Mouse (Mus musculus): Measurements from ENCODE around the gene Itpr3. TPM values are rescaled to one million over a fixed set of nuclear protein-coding genes. Genes with fewer than 3 reads are reported as not detected.
A peak's percentile ranks its signal among the peaks of the same experiment; 100 is the strongest.

Gene Itpr3
- polyA plus RNA-seq, 1 experiment from 2014 or later, result 5.8 TPM

GRCm38 (mm10) chr17:27069071-27069470, 12.0 kb downstream of the Itpr3 start:
- no peaks in the 10 kb centered on the region for H3K9me3 ChIP-seq (ENCODE audit: low read depth, low read length)
- 67% methylated on average over 4 of the region's 5 CpGs for WGBS
- H3K27ac ChIP-seq (ENCODE audit: low read depth), result no peak overlapping the region
- no peak for DNase-seq
- H3K27me3 ChIP-seq (ENCODE audit: insufficient read depth, low read length), result no peaks in the 10 kb centered on the region
- TF ChIP-seq CTCF (IDR thresholded peaks at IDR 0.05; ENCODE audit: low read depth), result no peak
- no peak overlapping the region for H3K4me2 ChIP-seq
- ATAC-seq (ENCODE audit: insufficient read depth), result no peak
- H3K9ac ChIP-seq, result no peak overlapping the region
- no peaks in the 10 kb centered on the region for H3K4me1 ChIP-seq (ENCODE audit: insufficient read depth)
- no peaks in the 10 kb centered on the region for H3K36me3 ChIP-seq (ENCODE audit: insufficient read depth)
- H3K4me3 ChIP-seq (ENCODE audit: low read depth, low read length), result no peak overlapping the region

GRCm38 (mm10) chr17:27070913-27071312, 13.8 kb downstream of the Itpr3 start:
- no peak for TF ChIP-seq CTCF (IDR thresholded peaks at IDR 0.05; ENCODE audit: low read depth)
- Histone ChIP-seq H3K27me3 (ENCODE audit: insufficient read depth, low read length) (no peaks in the 10 kb centered on the region), H3K36me3 (ENCODE audit: insufficient read depth) (no peaks in the 10 kb centered on the region), H3K9me3 (ENCODE audit: low read depth, low read length) (no peaks in the 10 kb centered on the region), H3K4me2 (no peak overlapping the region), H3K4me3 (ENCODE audit: low read depth, low read length) (no peak overlapping the region), H3K4me1 (ENCODE audit: insufficient read depth) (no peaks in the 10 kb centered on the region), H3K9ac (no peak overlapping the region), H3K27ac (ENCODE audit: low read depth) (no peak overlapping the region)
- WGBS, result 84% methylated on average over 7 of the region's 7 CpGs
- DNase-seq (no peak), ATAC-seq (ENCODE audit: insufficient read depth) (no peak)

GRCm38 (mm10) chr17:27071630-27072029, 14.5 kb downstream of the Itpr3 start:
- no peak for ATAC-seq (ENCODE audit: insufficient read depth)
- no peak overlapping the region for H3K27ac ChIP-seq (ENCODE audit: low read depth)
- H3K36me3 ChIP-seq (ENCODE audit: insufficient read depth), result no peaks in the 10 kb centered on the region
- no peaks in the 10 kb centered on the region for H3K4me1 ChIP-seq (ENCODE audit: insufficient read depth)
- H3K27me3 ChIP-seq (ENCODE audit: insufficient read depth, low read length), result no peaks in the 10 kb centered on the region
- no peak overlapping the region for H3K4me2 ChIP-seq
- TF ChIP-seq CTCF (IDR thresholded peaks at IDR 0.05; ENCODE audit: low read depth), result peak; percentile 71
- no peak overlapping the region for H3K4me3 ChIP-seq (ENCODE audit: low read depth, low read length)
- WGBS, result 40% methylated on average over 6 of the region's 6 CpGs
- H3K9ac ChIP-seq, result no peak overlapping the region
- H3K9me3 ChIP-seq (ENCODE audit: low read depth, low read length), result no peaks in the 10 kb centered on the region
- peak; percentile 52 for DNase-seq

- no peak for DNase-seq
- Histone ChIP-seq H3K27ac (ENCODE audit: low read depth) (no peak overlapping the region), H3K27me3 (ENCODE audit: insufficient read depth, low read length) (no peaks in the 10 kb centered on the region), H3K4me3 (ENCODE audit: low read depth, low read length) (no peak overlapping the region), H3K9ac (no peak overlapping the region), H3K9me3 (ENCODE audit: low read depth, low read length) (no peaks in the 10 kb centered on the region), H3K36me3 (ENCODE audit: insufficient read depth) (no peaks in the 10 kb centered on the region), H3K4me1 (ENCODE audit: insufficient read depth) (no peaks in the 10 kb centered on the region), H3K4me2 (no peak overlapping the region)
- WGBS, result 89% methylated on average over 8 of the region's 8 CpGs
- ATAC-seq (ENCODE audit: insufficient read depth), result no peak
- no peak for TF ChIP-seq CTCF (IDR thresholded peaks at IDR 0.05; ENCODE audit: low read depth)
These were observed 15.3 kb downstream of the Itpr3 start for GRCm38 (mm10) chr17:27072363-27072762.

GRCm38 (mm10) chr17:27073126-27073525, 16.0 kb downstream of the Itpr3 start:
- Histone ChIP-seq H3K9ac (no peak overlapping the region), H3K9me3 (ENCODE audit: low read depth, low read length) (no peaks in the 10 kb centered on the region), H3K4me1 (ENCODE audit: insufficient read depth) (no peaks in the 10 kb centered on the region), H3K27ac (ENCODE audit: low read depth) (no peak overlapping the region), H3K4me2 (no peak overlapping the region), H3K4me3 (ENCODE audit: low read depth, low read length) (no peak overlapping the region), H3K27me3 (ENCODE audit: insufficient read depth, low read length) (no peaks in the 10 kb centered on the region), H3K36me3 (ENCODE audit: insufficient read depth) (no peaks in the 10 kb centered on the region)
- DNase-seq (no peak), ATAC-seq (ENCODE audit: insufficient read depth) (no peak)
- no peak for TF ChIP-seq CTCF (IDR thresholded peaks at IDR 0.05; ENCODE audit: low read depth)
- 73% methylated on average over 5 of the region's 5 CpGs for WGBS

- Histone ChIP-seq H3K4me1 (ENCODE audit: insufficient read depth) (no peaks in the 10 kb centered on the region), H3K27me3 (ENCODE audit: insufficient read depth, low read length) (no peaks in the 10 kb centered on the region), H3K4me3 (ENCODE audit: low read depth, low read length) (no peak overlapping the region), H3K9me3 (ENCODE audit: low read depth, low read length) (no peaks in the 10 kb centered on the region), H3K27ac (ENCODE audit: low read depth) (no peak overlapping the region), H3K4me2 (no peak overlapping the region), H3K9ac (no peak overlapping the region), H3K36me3 (ENCODE audit: insufficient read depth) (no peaks in the 10 kb centered on the region)
- no peak for TF ChIP-seq CTCF (IDR thresholded peaks at IDR 0.05; ENCODE audit: low read depth)
- WGBS, result 61% methylated on average over 9 of the region's 9 CpGs
- ATAC-seq (ENCODE audit: insufficient read depth), result no peak
- DNase-seq, result no peak
These were observed 16.7 kb downstream of the Itpr3 start for GRCm38 (mm10) chr17:27073778-27074177.

- no peak overlapping the region for H3K4me3 ChIP-seq (ENCODE audit: low read depth, low read length)
- H3K27ac ChIP-seq (ENCODE audit: low read depth), result no peak overlapping the region
- no peaks in the 10 kb centered on the region for H3K27me3 ChIP-seq (ENCODE audit: insufficient read depth, low read length)
- no peaks in the 10 kb centered on the region for H3K4me1 ChIP-seq (ENCODE audit: insufficient read depth)
- ATAC-seq (ENCODE audit: insufficient read depth) (no peak), DNase-seq (no peak)
- no peaks in the 10 kb centered on the region for H3K36me3 ChIP-seq (ENCODE audit: insufficient read depth)
- no peaks in the 10 kb centered on the region for H3K9me3 ChIP-seq (ENCODE audit: low read depth, low read length)
- 50% methylated on average over 6 of the region's 6 CpGs for WGBS
- TF ChIP-seq CTCF (IDR thresholded peaks at IDR 0.05; ENCODE audit: low read depth), result no peak
- H3K9ac ChIP-seq, result no peak overlapping the region
- H3K4me2 ChIP-seq, result no peak overlapping the region
These were observed 17.1 kb downstream of the Itpr3 start for GRCm38 (mm10) chr17:27074236-27074635.

Data from lung, embryonic 14.5 days (tissue).